Mouse (Mus musculus) heart, adult 2 months (tissue): ENCODE results near the gene Trpv3.

Experiments used
- CTCF ChIP-seq: fragments of 200-600 bp; IDR thresholded peaks from 2 replicates; pipeline ENCODE4 v1.8.1; 2022; ENCODE audit warnings: antibody characterized with exemption, mild to moderate bottlenecking, moderate library complexity
- POLR2A ChIP-seq: fragments of 200-500 bp; IDR thresholded peaks from 2 replicates; pipeline ENCODE4 v1.6.1; 2011; ENCODE audit warnings: mild to moderate bottlenecking, low read depth, low read length, control low read depth; ENCODE audit not compliant: insufficient read depth

GRCm38 (mm10) chr11:73336919-73337318, 69.7 kb downstream of the Trpv3 start:
- no peak for TF ChIP-seq CTCF
- no peak for TF ChIP-seq POLR2A
